Mouse (Mus musculus) MEL-GATA-1-ER (cell line): ENCODE results near the gene Arpc5l.

Source experiments
- DNase-seq: peaks from one replicate; pipeline ENCODE4 v3.0.0-alpha.2; 2012; ENCODE audit warnings: low read depth; ENCODE audit errors: extremely low read depth

Gene Arpc5l

DNA sequence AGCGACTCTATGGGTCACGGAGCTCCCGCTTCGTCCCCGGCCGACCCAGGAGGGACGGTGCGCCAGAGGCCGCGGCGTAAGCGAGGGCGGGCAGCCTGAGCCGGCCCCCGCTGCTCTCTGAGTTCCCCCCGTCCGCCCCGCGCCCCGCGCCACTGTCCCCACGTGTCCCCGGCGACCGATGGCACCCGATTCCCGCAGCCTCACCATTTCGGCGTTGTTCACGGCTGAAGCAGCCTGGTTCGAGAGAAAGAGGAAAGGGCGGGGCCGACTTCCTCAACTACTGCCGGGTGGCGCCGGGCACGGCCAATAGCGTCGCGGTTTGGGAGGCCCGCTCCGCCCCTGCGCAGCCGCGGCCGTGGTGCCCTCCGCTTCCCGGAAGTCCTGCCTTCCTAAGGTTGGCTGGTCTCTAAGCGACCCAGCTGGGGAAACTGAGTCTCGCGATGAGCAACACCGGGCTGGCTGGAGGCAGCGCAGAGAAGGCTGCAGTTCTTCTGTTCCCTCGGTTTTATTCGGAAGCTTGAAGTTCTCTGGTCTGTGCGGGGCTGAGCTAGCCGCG lies at the start of gene Arpc5l:
Gene Arpc5l, plus strand, starts transcription at position 469 of the 556 bp plus-strand sequence.
- DNase-seq, result peak; percentile 81

GRCm38 (mm10) chr2:38956062-38956461 lies 49.1 kb upstream of the Arpc5l start:
- no peak for DNase-seq

GRCm38 (mm10) chr2:38957671-38958223 lies 47.4 kb upstream of the Arpc5l start:
- no peak for DNase-seq

DNA sequence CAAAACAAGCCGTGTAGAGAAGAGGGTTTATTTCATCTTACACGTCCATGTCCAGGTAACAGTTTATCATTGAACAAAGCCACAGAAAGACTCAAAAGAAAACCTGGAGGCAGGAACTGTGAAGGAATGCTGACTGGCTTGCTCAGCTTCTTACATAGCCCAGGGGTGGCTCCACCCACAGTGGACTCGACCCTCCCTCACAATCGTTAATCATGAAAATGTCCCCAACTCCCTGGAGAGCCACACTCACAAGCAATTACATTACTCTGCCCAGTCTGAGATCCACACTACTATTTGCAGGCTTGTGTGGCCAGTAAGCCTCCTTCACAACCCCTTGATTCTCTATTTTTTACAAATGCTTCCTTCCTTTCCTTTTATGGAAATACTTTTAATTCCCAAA lies 41.0 kb upstream of the Arpc5l start:
- no peak for DNase-seq

- DNase-seq, result no peak
These were observed 35.5 kb upstream of the Arpc5l start for GRCm38 (mm10) chr2:38969650-38970049.

GRCm38 (mm10) chr2:38970057-38970456 lies 35.1 kb upstream of the Arpc5l start:
- DNase-seq, result peak; percentile 59

GRCm38 (mm10) chr2:38973223-38973622 lies 31.9 kb upstream of the Arpc5l start:
- DNase-seq, result no peak

GRCm38 (mm10) chr2:38973701-38974100 lies 31.4 kb upstream of the Arpc5l start:
- no peak for DNase-seq

- DNase-seq, result no peak
These were observed 31.0 kb upstream of the Arpc5l start for GRCm38 (mm10) chr2:38974171-38974570.

DNA sequence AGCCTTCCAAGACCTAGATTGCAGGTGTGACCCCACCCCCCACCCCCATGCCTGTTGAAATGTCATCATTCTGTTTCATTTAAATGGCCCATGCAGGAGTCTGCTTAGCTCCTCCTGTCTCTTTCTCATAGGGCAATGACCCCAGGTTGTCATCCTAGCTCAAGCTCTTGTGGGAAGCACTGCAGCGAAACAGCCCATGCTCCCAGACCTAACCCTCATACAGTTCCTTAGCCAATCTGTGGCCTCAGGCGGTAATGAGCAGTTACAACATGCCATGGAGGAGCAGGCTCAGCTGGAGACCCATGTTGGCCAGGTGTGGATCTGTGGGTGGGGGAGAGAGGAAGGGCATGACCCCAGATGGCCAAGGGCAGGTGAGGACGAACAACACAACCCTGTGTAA lies 30.0 kb upstream of the Arpc5l start:
- DNase-seq, result no peak

GRCm38 (mm10) chr2:38975941-38976805 lies 29.0 kb upstream of the Arpc5l start:
- DNase-seq, result no peak

DNA sequence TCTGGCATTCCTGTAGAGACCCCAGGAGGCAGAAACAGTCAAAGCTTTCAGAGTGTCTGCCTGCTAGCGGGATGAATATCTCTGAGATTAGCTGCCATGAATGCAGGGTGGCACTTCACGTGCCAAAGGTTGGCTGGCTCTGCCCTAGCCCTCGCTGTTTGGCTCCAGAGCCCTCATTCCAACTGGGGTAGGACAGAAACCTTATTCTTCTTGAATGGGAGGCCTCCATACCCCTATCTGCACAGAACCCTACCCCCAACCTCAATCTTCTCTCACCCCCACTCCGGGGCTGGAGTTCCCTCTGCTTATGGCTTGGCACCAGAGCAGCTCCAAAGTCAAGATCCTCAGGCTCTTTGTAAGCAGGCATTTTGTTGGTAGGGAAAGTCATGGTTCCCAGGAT lies 27.3 kb upstream of the Arpc5l start:
- no peak for DNase-seq

- no peak for DNase-seq
These were observed 21.7 kb upstream of the Arpc5l start for GRCm38 (mm10) chr2:38983456-38983855.

DNA sequence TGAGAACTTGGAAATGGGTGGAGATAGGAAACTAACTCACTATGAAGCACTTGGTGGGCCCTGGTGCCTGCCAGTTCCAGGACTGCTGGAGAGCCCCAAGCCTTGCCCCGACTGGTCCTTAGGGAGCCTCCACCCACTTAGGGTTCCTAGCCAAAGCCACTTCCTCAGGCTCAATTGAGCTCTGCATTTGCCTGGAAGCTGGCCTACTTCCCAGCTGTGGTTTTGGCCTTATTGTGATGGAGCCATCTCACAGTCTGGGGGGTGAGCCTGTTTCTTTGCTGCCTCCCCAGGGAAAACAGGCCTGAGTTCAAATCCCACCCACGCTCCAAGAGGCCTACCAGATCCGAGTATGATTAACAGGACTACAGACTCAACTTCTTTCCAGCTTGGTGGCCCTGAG lies 18.6 kb upstream of the Arpc5l start:
- no peak for DNase-seq

- no peak for DNase-seq
These were observed 17.8 kb upstream of the Arpc5l start for GRCm38 (mm10) chr2:38987371-38987770.

GRCm38 (mm10) chr2:38987803-38988510 lies 17.2 kb upstream of the Arpc5l start:
- no peak for DNase-seq

GRCm38 (mm10) chr2:38988929-38989328 lies 16.2 kb upstream of the Arpc5l start:
- no peak for DNase-seq

- DNase-seq, result no peak
These were observed 13.1 kb upstream of the Arpc5l start for GRCm38 (mm10) chr2:38992004-38992403.

- no peak for DNase-seq
These were observed 12.7 kb upstream of the Arpc5l start for GRCm38 (mm10) chr2:38992452-38992851.

- peak; percentile 74 for DNase-seq
These were observed 7.5 kb upstream of the Arpc5l start, which contains the start of gene Wdr38 for GRCm38 (mm10) chr2:38997386-38998374. TSS of gene Wdr38 (plus strand) at chr2:38997476.

DNA sequence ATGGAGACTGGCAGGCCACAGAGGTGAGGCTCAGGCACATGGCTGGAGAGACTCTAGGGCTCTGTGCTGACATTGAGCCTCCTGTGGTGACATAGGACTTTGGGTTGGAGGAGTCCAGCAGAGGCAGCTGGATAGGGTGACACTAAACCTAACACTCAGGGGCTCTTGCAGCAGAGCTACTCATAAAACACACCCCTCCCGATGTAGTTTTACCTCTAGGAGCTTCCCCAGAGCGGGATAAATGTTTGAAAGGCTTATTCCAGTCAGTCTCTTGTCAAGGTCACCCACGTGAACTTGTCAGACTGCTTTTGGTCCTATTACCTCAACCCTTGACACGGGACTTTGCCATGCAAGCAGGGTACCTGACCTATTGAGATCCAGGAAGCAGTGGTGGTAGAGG lies 5.8 kb upstream of the Arpc5l start:
- DNase-seq, result no peak
